Mouse (Mus musculus) c-Kit-positive CD71-positive TER-119-positive erythroid progenitor cells, embryonic 14.5 days (primary cell): ENCODE measurements around the gene Agpat1.

Experiments
- DNase-seq: peaks from one replicate; pipeline ENCODE4 v3.0.0-alpha.2; 2013; ENCODE audit warnings: low spot score

The Agpat1 gene

DNA sequence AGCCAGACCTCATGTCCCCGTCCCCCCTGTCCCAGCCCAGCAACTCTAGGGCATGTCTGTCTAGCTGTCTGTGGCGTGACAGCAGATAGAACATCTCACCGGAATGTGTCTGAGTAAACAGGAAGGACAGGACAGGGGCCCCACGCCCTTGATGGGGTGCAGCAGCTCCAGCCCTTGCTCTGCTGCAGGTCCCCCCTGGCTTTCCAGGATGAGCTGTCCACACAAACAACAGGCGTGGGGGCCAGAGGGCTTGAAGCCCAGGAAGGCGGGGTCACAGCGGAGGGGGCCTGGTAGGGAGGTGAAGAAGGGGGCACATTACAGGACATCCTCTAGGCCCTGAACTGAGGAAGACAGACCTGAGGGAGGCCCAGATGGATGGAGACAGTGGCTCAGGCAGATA lies 51.1 kb downstream of the Agpat1 start:
- DNase-seq: no peak

DNA sequence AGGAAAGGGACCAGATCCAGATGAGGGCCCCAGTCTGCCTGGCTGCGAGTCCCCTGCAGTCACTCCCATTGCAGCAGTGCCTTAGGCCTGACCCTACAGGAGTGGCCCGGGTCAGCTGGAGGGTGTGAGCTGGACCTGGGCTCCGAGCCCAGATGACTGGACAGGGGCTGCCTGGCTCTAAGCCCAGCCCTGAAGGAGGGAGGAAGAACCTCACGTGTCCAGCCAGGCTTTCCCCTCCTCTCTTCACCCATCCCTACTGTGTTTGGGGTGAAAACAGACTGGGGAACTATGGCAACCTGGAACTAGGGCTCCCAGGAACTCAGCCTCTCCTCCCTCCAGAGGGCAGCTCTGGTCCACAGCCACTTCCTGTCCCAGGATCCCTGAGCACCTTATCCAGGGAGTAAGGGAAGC lies 51.5 kb downstream of the Agpat1 start:
- DNase-seq: no peak

DNA sequence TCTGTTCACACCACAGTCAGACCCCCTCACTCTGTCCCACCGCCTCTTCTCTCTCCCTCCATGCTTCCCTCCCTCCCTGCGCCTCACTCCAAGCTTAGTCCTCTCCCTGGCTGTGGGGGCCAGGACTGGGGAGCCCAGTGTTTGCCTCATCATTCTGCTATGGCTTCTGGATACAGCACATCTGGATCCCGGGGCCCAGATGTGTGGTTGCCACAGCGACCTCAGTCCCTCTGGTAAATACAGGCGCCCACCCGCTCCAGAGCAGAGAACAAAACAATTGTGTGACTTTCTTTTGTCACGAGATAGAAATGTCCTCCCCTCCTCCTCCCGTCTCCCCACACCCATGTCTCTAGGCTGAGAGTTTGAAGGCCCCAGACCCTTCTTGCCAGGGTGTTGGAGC lies 52.6 kb downstream of the Agpat1 start:
- DNase-seq: no peak

DNA sequence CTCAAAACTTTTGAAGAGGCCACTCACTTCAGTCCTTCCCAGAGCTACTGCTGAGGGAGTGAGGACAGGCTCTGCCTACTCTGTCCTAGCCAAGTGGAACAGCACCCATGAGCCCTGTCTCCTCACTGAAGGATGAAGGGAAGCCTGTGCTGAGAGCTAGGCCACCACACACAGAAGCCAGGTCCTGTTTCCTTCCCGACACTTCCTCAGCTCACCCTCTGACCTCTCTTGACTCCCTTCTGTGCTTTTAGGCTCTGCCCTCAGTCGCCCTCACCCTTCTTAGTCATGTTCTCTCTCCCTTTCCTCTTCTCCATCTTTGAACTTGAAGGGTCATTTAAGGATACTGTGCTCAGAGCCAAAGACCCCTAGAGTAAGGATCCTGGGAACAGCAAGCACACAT lies 53.2 kb downstream of the Agpat1 start:
- no peak for DNase-seq

DNA sequence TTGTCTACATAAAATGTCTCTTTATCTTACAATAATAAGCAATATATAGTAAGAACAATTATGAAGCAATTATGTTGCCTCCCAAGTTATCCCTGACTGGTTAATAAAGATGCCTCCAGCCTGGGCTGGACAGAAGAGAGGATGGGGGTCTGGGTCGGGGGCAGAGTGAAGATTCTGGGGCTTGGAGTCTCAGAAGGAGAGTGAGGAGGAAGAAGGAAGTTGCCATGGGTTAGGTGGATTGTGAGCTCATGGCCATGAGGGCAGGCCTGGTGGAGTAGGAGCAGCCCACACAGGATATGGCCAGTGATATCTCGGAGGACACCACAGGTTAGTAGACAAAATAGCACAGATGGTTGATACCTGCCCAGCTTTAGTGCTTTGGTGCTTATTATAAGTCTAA lies 54.1 kb downstream of the Agpat1 start:
- DNase-seq: no peak

DNA sequence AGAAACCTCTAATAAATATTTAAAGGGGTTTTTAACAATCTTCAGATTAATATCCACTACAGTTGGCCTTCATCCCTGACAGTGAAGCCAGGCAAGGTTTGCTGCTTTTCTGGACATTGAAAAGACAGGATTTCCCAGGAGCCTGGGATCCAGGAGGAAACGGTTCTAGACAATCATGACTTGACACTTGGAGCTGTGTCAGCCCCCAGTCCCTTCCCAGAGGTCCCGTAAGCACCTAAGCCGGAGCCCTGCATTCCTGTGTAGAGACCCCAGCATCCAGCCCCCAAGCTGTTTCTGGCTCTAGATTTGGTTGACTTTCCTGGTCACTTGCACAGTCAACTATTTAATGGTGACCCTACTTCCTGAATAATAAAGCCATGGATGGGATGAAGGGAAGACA lies 54.5 kb downstream of the Agpat1 start:
- no peak for DNase-seq

DNA sequence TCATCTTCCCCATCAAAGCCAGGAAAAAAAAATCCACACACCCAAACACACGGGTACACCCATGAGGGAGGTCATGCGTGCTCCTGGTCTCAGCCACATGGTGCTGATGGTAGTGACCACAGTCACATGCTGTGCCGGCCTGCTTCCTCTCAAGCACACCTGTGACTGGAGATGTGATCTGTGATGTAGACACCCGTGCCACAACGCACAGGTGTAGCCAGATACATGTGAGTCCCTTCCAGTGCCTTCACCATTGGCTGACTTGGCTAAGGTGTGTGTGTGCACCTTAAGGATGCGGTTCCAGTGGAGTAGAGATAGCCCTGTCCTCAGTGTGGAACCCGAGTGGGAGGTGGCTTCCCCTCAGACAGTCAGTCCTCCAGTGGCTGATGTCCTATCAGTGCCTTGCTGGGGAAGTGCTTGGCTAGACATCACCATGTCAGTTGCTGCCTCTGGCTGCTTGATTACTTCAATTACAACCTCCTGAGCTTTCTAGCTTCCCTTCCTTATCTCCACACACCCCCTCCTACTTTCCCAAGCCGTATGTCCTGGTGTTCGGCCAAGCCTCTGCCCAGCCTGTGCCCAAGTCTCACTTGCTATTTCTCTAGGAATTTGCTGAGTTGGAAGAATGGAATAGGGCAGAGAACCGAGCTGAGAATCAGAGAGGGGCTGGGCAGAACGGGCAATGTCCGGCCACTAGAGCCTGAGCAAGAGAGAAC lies 55.3 kb downstream of the Agpat1 start:
- no peak for DNase-seq

DNA sequence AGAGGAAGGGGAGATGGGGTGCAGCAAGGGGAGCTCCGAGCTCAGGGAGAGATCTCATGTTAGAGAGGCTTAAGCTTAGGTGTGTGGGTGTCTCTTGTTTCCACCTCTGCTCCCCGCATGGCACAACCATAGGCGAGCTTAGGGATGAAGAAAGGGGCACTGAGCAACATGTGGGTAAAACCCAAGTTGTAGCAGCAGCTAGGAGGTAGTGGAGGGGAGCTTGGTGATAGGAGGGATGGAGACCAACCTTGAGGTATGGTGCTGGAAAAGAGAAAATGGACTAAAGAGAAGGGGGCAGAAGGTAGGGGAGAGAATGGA lies 55.8 kb downstream of the Agpat1 start:
- no peak for DNase-seq

DNA sequence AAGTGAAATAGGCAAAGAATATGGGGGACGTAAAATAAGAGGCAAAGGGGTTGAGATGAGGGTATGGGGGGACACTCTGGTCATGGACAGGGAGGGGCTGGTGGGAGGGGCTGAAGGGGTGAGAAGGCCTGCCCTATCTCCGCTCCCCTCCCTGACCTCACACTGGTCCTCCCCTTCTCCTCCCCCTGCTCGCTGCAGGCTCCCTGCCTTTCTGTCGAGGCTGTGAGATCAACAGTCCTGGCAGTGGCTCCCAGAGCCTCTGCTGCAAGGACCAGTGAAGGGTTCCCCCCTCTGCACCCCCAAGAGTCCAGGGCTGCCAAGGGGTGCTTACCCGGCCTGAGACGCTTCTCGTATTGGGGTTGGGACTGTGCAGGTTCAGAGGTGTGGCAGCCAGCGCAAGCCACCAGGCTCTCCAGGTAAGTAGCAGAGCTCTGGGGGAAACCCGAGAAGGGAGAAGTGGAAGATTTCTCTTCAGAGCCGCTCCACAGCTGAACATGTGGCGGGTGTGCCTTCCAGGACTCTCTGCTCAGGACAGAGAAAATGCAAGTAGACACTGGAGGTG lies 56.3 kb downstream of the Agpat1 start:
- DNase-seq: no peak

DNA sequence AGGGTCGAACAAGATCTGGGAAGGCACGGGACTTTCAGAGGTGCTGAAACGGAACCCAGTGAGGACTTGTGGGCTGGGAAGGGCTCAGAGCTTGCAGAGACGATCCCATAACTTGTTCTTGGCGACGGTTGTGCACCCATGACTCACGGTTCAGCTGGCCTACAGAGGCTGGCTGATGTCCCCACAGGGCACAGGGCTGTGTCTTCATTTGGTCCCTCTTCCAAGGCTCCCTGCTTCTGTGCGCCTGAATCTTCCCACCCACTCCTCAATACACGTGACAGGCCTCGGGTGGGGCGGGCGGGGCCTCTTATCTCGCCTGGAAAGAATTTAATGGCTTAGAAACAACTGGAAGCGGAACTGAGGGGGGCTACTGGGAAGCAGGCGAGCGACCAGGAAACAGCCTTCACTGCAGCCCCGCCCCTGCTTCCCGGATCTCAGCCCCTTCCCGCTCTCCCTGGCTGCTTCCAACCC lies 57.1 kb downstream of the Agpat1 start:
- DNase-seq: no peak

DNA sequence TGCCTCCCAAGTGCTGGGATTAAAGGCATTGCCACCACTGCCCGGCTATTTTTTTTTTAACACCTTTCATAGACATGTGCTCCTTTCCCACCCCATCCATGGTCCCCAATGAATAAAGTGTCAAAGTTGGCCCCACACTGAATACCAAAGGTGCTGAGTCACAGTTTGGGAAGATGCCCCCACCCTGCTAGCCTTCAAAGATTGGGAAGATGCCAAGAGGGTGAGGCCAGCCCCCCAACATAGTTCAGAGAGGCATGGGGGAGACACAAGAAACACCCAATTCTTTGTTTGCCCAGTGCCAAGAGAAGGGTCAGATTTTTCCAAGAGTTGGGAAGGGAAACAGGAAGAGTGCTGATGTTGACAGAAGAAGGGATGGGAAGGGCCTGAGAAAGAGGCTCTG lies 58.4 kb downstream of the Agpat1 start:
- DNase-seq: no peak

DNA sequence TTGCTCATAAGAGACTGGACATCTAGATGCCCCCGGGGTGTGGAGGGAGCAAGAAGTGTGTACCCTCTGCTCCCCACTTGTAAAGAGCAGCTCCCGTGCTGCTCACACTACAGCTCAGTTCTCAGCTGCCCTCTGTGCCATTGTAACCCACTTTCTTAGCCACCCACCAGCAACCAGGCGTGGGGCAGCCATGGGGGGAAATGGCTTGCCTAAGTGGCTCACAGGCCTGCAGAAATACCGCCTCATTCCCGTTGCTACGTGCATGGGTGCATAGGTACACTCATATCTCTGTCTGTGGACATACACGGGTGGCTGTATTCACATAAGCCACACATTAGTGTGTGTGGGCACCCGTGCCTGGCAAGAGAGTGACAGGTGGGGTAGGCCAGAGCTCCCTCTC lies 58.9 kb downstream of the Agpat1 start:
- DNase-seq: no peak
